Mouse (Mus musculus): ENCODE measurements around the gene Armc7.

Armc7 gene

GRCm38 (mm10) chr11:115535401-115536037 is 60.1 kb downstream of the Armc7 start:
- DNase-seq = peak; percentile 55 to 57

- DNase-seq = peak; percentile 97 to 98
These were observed 60.7 kb downstream of the Armc7 start, which contains the start of gene Sumo2 for GRCm38 (mm10) chr11:115536038-115536681. Gene Sumo2, minus strand, starts transcription at chr11:115536276.

GRCm38 (mm10) chr11:115536856-115537568 is 61.5 kb downstream of the Armc7 start:
- DNase-seq = no peak

DNA sequence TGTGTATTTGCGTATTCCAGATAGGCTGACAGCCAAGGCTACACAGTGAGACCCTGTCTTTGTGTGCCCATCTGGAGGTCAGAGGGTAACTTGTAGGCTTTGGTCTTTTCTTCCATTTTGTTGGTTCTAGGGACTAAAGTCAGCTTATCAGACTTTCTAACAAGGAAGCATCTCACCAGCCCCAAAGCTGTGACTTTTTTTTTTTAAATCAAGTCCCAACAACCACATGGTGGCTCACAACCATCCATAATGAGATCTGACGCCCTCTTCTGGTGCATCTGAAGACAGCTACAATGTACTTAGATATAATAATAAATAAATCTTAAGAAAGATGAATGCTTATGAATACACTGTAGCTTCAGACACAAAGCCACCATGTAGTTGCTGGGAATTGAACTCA is 62.6 kb downstream of the Armc7 start:
- DNase-seq = no peak

Measured in lung, adult 18-20 months (tissue).